Mouse (Mus musculus) Patski (cell line): ENCODE measurements around the gene Ndufv3. TPM values are rescaled to one million over a fixed set of nuclear protein-coding genes. Genes with fewer than 3 reads are reported as not detected.
A peak's percentile ranks its signal among the peaks of the same experiment; 100 is the strongest.

Experiments
- ATAC-seq: fragments of 100-300 bp; one replicate; pipeline ENCODE4 v1.8.0; 2021
- CTCF ChIA-PET: fragments of 350-600 bp; sonication (Branson Sonifier 250); formaldehyde crosslinking; loops from one replicate; lab custom pipeline; 2022; ENCODE audit warnings: inconsistent platforms; lab: Charles Lee
- POLR2A ChIA-PET: fragments of 350-600 bp; sonication (Branson Sonifier 250); formaldehyde crosslinking; loops from one replicate; lab custom pipeline; 2022; ENCODE audit warnings: antibody characterized with exemption, inconsistent platforms; lab: Charles Lee
- DNase-seq: peaks from one replicate; pipeline ENCODE4 v3.0.0-alpha.2; 2011; ENCODE audit warnings: low read depth, low spot score
- H3K27me3 ChIP-seq: fragments of 371-371 bp; one replicate; pipeline ENCODE4 v1.5.1; 2021
- CTCF ChIP-seq: fragments of 100-300 bp; IDR thresholded peaks from one replicate; pipeline ENCODE4 v1.5.1; 2021
- in situ Hi-C: fragments of 300-500 bp; cut with MboI; formaldehyde crosslinking; loops from 3 replicates; pipeline ENCODE4 v1.11.1; 2018; ENCODE audit warnings: low pct_unique_long_range_greater_than_20kb, mixed read lengths
- polyA plus RNA-seq: library from polyadenylated mRNA; unstranded; gene quantifications from one replicate; pipeline ENCODE4 v1.2.3, GENCODE M21; 2021

The Ndufv3 gene
- polyA plus RNA-seq, 1 experiment from 2014 or later = 246 TPM

DNA sequence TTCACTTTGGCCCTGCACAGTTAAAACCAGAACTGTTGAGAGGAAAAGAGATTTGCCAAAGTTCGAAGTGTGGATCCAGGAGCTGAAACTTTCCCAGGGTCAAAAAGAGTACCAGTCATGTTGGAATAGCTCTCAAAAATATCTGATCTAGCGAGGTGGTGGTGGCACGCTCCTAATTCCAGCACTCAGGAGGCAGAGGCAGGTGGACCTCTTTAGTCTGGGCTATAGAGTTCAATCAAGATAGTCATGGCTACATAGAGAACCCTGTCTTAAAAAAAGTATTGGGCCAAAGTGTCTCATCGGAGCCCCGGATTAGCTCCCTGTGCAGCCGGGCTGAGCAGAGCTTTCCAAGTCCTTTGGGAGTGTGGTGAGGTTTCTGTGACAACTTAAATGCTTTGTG, 46.4 kb downstream of the Ndufv3 start:
- POLR2A ChIA-PET = interaction anchor here (0.6 to 1.3 kb wide), 4 partner anchors 9 to 29 kb away, joined by 3 read pairs; no protein-coding TSS in a partner anchor
- DNase-seq = no peak
- no peak for ATAC-seq
- in situ Hi-C loops = no loop called here
- CTCF ChIA-PET = interaction anchor here (0.6 to 2.2 kb wide), 4 partner anchors 9 to 98 kb away, joined by 3 to 8 read pairs (median 4); partner anchors contain the start of genes Ndufv3 and Wdr4
- no peaks in the 10 kb centered on the region for H3K27me3 ChIP-seq
- TF ChIP-seq CTCF = no peak

DNA sequence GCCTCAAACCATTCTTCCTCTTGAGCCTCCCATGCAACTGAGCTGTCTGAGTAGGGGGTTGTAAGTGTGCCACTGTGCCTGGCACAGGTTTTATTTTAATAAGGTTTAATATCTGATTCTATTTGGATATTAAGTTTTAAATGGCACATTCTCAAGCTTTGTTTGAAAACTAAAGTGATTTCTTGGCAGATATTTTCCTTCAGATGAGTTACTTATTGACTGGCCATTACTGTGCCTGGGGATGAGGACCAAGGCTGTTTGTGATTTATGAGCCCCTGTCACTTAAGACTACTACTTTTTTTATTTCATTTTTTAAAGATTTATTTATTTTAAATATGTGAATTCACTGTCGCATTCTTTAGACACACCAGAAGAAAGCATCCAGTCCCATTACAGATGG, 49.8 kb downstream of the Ndufv3 start:
- no peak for TF ChIP-seq CTCF
- ChIA-PET CTCF (interaction anchor here (1.0 to 2.4 kb wide), 4 partner anchors 13 to 91 kb away, joined by 3 to 9 read pairs (median 3); partner anchors contain the start of genes Ndufv3 and Wdr4), POLR2A (interaction anchor here (1.4 kb wide), 1 partner anchor 9 kb away, joined by 3 read pairs; no protein-coding TSS in a partner anchor)
- no peaks in the 10 kb centered on the region for H3K27me3 ChIP-seq
- in situ Hi-C loops = no loop called here
- no peak for DNase-seq
- no peak for ATAC-seq

DNA sequence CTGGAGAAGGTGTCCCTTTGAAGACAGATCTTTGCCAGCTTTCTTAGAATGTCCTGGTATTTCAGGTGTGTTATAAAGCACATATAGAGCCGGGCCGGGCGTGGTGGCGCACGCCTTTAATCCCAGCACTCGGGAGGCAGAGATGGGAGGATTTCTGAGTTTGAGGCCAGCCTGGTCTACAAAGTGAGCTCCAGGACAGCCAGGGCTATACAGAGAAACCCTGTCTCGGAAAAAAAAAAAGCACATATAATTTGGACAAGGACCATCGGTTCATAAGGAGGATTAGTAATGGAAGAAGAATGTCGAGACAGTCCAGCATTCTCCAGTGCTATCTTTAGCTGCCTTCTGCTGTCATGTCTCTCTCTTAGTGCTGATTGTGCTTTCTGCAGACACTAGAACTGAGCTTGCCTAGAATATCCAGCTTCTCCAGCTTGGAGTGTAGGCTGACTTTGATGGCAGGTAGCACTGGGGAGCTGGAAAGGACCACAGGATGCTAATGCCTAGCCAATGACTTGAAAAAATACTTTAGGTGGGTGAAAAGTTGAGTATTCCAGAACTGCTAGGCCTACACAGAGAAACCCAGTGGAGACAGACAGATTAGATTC, 50.5 kb downstream of the Ndufv3 start:
- DNase-seq = no peak
- peak; percentile 23 for ATAC-seq
- POLR2A ChIA-PET = interaction anchor here (1.4 kb wide), 1 partner anchor 8 kb away, joined by 3 read pairs; no protein-coding TSS in a partner anchor

DNA sequence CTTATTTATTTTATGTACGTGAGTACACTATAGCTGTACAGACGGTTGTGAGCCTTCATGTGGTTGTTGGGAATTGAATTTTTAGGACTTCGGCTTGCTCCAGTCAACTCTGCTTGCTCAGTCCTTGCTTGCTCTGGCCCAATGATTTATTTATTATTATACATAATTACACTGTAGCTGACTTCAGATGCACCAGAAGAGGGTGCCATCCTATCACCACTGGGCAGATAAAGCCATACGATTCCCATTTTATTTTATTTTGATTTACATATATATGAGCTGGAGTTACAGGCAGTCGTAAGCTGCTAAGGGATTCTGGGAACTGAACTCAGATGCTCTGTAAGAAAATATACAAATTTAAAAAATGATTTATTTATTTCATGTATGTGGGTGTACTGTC, 51.8 kb downstream of the Ndufv3 start:
- DNase-seq (no peak), ATAC-seq (no peak)
- CTCF ChIA-PET = interaction anchor here (1.0 to 1.4 kb wide), 2 partner anchors 11 to 52 kb away, joined by 4 read pairs; partner anchors contain the start of genes Ndufv3 and Wdr4
- no peaks in the 10 kb centered on the region for H3K27me3 ChIP-seq
- in situ Hi-C loops = no loop called here
- TF ChIP-seq CTCF = no peak
- POLR2A ChIA-PET = interaction anchor here (0.8 kb wide), 1 partner anchor 84 kb away, joined by 3 read pairs; no protein-coding TSS in a partner anchor

More for the DNA sequence above, 50.5 kb downstream of the Ndufv3 start:
- CTCF ChIA-PET = interaction anchor here (1.2 to 2.4 kb wide), 3 partner anchors 12 to 51 kb away, joined by 3 to 9 read pairs (median 3); partner anchors contain the start of genes Ndufv3 and Wdr4
- no peaks in the 10 kb centered on the region for H3K27me3 ChIP-seq
- in situ Hi-C loops = no loop called here
- TF ChIP-seq CTCF = no peak

DNA sequence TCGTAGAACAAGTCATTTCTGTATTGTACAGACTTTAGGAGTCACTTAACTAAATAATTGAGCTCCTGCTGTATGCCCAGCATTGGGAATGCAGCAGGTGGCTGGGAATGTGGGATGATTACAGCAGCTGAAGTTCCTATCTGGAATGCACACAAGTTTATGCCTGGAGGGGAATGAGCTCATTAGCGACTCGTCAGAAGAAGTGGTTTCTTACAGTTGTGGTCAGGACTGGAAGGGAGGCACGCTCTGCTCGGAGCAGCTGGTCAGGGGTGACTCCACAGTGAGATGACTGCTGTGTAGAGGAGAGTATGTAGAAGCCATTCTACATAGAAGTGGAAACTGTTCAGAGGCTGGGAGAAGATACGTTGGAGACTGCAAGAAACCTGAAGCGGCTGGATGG, 54.7 kb downstream of the Ndufv3 start:
- no peak for TF ChIP-seq CTCF
- in situ Hi-C loops = no loop called here
- H3K27me3 ChIP-seq = no peaks in the 10 kb centered on the region
- ATAC-seq (peak; percentile 83), DNase-seq (no peak)
- ChIA-PET CTCF (interaction anchor here (1.2 to 2.2 kb wide), 2 partner anchors 8 to 19 kb away, joined by 3 to 8 read pairs; no protein-coding TSS in a partner anchor), POLR2A (interaction anchor here (0.6 to 0.7 kb wide), 2 partner anchors 9 to 669 kb away, joined by 3 read pairs; no protein-coding TSS in a partner anchor)

DNA sequence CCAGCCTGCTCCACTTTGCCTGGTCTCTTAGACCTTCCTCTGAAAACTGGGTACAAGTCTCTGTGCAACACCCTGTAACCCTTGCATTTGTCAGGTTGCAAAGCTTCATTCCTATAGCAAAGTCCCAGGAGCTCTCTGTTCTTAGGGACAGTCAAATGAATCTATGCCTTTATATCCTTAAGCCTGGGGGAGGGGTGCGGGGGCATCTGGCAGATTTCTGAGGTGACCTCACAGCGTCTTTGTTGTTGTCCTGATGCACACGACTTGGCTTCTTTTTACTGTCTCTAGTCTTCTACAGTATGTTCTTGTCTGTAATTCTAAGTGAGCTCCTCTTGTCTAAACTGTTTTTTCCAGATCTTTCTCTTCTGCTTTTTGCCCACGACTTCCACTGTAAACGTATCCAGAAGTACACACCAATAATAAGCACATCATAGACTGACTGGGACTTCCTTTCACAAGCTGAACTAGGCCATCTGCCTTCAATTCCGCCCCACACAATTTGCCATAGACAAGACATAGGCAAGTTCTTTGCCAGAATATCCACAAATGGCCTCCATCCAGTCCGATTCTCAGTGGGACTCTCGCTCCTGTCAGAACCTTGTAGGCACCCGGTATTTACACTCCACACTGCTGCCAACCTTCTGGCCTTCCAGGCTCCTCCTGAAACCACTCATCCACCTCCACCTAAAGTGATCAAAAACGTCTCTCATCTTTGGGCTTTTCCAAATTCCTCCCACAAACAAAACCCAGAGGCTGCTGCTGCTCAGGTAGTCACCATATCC, 56.7 kb downstream of the Ndufv3 start:
- CTCF ChIA-PET = interaction anchor here (0.7 to 2.2 kb wide), 4 partner anchors 9 to 57 kb away, joined by 3 to 8 read pairs (median 4); partner anchors contain the start of genes Ndufv3 and Wdr4
- POLR2A ChIA-PET = interaction anchor here (1.1 kb wide), 1 partner anchor 10 kb away, joined by 3 read pairs; no protein-coding TSS in a partner anchor
- TF ChIP-seq CTCF = no peak
- in situ Hi-C loops = no loop called here
- no peak for DNase-seq
- no peak for ATAC-seq
- no peaks in the 10 kb centered on the region for H3K27me3 ChIP-seq

DNA sequence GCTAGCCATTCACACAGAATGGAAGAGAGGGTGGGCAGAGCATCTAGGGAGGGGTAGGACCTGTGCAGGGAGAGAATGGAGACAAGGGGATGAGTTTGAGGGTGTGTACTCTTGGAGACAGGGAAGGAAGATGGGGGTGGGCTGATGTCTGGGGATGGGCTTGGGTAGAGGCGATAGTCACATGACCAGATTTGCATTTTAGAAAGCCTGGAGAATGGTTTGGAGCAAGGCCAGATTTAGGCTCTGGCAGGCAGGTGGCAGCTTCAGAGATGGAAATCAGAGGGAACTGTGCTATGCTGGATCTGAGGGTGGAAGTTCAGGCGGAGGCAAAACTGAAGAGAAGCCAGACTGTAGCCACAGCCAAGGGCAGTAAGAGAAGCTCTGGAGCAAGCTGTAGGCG, 60.4 kb downstream of the Ndufv3 start:
- in situ Hi-C loops = no loop called here
- no peak for ATAC-seq
- POLR2A ChIA-PET = no interaction called here
- TF ChIP-seq CTCF = no peak
- H3K27me3 ChIP-seq = no peaks in the 10 kb centered on the region
- CTCF ChIA-PET = interaction anchor here (0.6 kb wide), 1 partner anchor 547 kb away, joined by 3 read pairs; no protein-coding TSS in a partner anchor
- DNase-seq = no peak

Other genes with a start within 250 kb of the Ndufv3 start
- gene Rsph1, start 242.7 kb upstream of the Ndufv3 start, polyA plus RNA-seq = 3.1 TPM
- gene Slc37a1, start 233.3 kb upstream of the Ndufv3 start, polyA plus RNA-seq = 4.5 TPM
- gene Pde9a, start 133.9 kb upstream of the Ndufv3 start, polyA plus RNA-seq = not detected
- gene Wdr4, start 135 bp upstream of the Ndufv3 start, polyA plus RNA-seq = 28.9 TPM
- gene Pknox1, start 44.6 kb downstream of the Ndufv3 start, polyA plus RNA-seq = 17.8 TPM
- 17.4 TPM for gene Cbs, start 117.1 kb downstream of the Ndufv3 start, polyA plus RNA-seq
- gene U2af1, start 138.8 kb downstream of the Ndufv3 start, polyA plus RNA-seq = 167 TPM
- gene Cryaa, start 157.7 kb downstream of the Ndufv3 start, polyA plus RNA-seq = not detected